Mouse (Mus musculus): Measurements from ENCODE around the gene Lrrc75b. TPM values are rescaled to one million over a fixed set of nuclear protein-coding genes. Genes with fewer than 3 reads are reported as not detected.

Gene Lrrc75b
- 2.8 and 6.6 TPM in 2 replicates for polyA plus RNA-seq (2016; fragmentation: Nextera tagmentation; extraction: Ambion mirVana)

- peak within 1 kb of the TSS; percentile 72 for H3K4me3 ChIP-seq
- no peaks in the 10 kb centered on the region for H3K9me3 ChIP-seq
- WGBS: 1% methylated on average over 75 of the region's 75 CpGs
- peak within 1 kb of the TSS; percentile 88 for H3K27ac ChIP-seq
- DNase-seq (ENCODE audit: low spot score): peak; percentile 66
- H3K27me3 ChIP-seq (ENCODE audit: insufficient read depth, poor library complexity, severe bottlenecking): peaks cover 68% of the 10 kb centered on the region
- peaks cover 51% of the 10 kb centered on the region for H3K4me1 ChIP-seq (replicated peaks)
- H3K36me3 ChIP-seq: no peaks in the 10 kb centered on the region
These were observed at the start of gene Lrrc75b for GRCm38 (mm10) chr10:75559676-75560548. TSS of gene Lrrc75b (minus strand) at chr10:75560330.

- H3K4me3 ChIP-seq: no peak overlapping the region
- H3K9me3 ChIP-seq: no peaks in the 10 kb centered on the region
- DNase-seq (ENCODE audit: low spot score): no peak
- WGBS: 90% methylated on average over 11 of the region's 11 CpGs
- H3K4me1 ChIP-seq (replicated peaks): no peaks in the 10 kb centered on the region
- no peaks in the 10 kb centered on the region for H3K27me3 ChIP-seq (ENCODE audit: insufficient read depth, poor library complexity, severe bottlenecking)
- H3K36me3 ChIP-seq: no peaks in the 10 kb centered on the region
- no peak overlapping the region for H3K27ac ChIP-seq
These were observed 48.8 kb upstream of the Lrrc75b start for GRCm38 (mm10) chr10:75608975-75609374.

GRCm38 (mm10) chr10:75607253-75607652 lies 47.1 kb upstream of the Lrrc75b start:
- no peaks in the 10 kb centered on the region for H3K27me3 ChIP-seq (ENCODE audit: insufficient read depth, poor library complexity, severe bottlenecking)
- H3K36me3 ChIP-seq: no peaks in the 10 kb centered on the region
- no peak overlapping the region for H3K4me3 ChIP-seq
- H3K4me1 ChIP-seq (replicated peaks): no peaks in the 10 kb centered on the region
- no peaks in the 10 kb centered on the region for H3K9me3 ChIP-seq
- no peak for DNase-seq (ENCODE audit: low spot score)
- WGBS: 85% methylated on average over 4 of the region's 4 CpGs
- no peak overlapping the region for H3K27ac ChIP-seq

DNA sequence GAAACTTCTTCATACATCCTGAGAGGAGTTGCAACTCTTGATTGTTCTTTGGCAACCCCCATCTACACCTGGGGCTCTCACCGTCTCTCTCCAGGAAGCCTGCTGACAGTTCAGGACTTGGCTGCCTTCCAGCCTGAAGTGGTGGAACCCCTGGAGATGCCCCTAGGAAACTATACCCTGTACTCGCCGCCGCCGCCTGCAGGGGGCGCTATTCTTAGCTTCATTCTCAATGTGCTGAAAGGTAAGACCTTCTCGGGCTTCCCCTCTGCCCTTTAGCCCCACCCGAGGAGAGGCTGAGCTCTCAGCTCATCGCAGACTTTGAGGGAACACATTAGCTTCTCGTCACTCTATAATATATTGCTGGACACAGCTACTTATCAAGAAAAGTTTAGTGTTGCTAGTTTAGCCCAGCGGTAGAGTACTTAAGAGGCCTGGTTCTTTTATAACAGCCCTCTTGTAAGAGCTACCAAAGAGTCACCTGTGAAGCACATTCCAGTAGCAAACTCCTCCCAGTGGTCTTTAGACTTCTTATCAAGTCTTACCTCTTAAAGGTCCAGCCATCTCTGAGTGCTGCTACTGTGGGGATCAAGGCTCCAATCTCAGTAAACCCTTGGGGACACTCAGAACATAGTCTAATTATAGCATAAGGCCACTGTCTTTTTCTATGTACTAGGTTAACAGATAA lies 45.2 kb upstream of the Lrrc75b start:
- Histone ChIP-seq H3K4me1 (replicated peaks) (no peaks in the 10 kb centered on the region), H3K9me3 (no peaks in the 10 kb centered on the region), H3K27me3 (ENCODE audit: insufficient read depth, poor library complexity, severe bottlenecking) (no peaks in the 10 kb centered on the region), H3K36me3 (no peaks in the 10 kb centered on the region), H3K27ac (no peak overlapping the region; the same call in 1 of the 2 replicates), H3K4me3 (no peak overlapping the region)
- DNase-seq (ENCODE audit: low spot score): no peak
- WGBS: 46% methylated on average over 11 of the region's 11 CpGs

DNA sequence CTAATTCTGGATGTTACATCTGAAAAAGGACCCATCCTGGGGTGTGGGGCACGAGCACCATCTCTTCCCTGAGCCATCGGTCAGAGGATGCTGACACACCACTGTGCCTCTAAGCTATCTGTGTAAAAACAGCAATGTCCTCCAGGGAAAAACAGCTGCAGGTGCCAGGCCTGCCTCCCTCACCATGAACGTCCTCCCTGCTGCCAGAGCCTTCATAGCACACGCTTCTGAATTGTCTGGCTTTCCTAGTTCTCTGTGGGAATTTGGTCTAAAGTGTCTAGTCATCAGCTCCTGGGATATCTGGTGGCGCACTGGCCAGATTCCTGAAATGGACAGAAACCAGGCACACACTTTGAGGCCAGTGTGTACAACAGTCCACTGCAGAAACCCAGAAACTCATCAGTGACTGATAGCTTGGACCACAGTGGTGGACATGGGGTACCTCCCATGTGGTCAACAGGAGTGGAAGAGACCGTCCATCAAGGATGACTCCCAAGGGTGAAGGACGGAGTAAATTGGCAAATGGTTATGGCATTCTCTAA lies 40.1 kb upstream of the Lrrc75b start:
- Histone ChIP-seq H3K36me3 (no peaks in the 10 kb centered on the region), H3K27me3 (ENCODE audit: insufficient read depth, poor library complexity, severe bottlenecking) (no peaks in the 10 kb centered on the region), H3K4me3 (no peak overlapping the region), H3K4me1 (replicated peaks) (no peaks in the 10 kb centered on the region), H3K27ac (no peak overlapping the region), H3K9me3 (peaks cover 16% of the 10 kb centered on the region; the same call in 1 of the 2 replicates)
- WGBS: 85% methylated on average over 7 of the region's 7 CpGs
- DNase-seq (ENCODE audit: low spot score): no peak

GRCm38 (mm10) chr10:75595981-75596380 lies 35.9 kb upstream of the Lrrc75b start:
- Histone ChIP-seq H3K9me3 (peaks cover 16% of the 10 kb centered on the region; the same call in 1 of the 2 replicates), H3K27me3 (ENCODE audit: insufficient read depth, poor library complexity, severe bottlenecking) (no peaks in the 10 kb centered on the region), H3K4me3 (no peak overlapping the region), H3K36me3 (no peaks in the 10 kb centered on the region), H3K4me1 (replicated peaks) (no peaks in the 10 kb centered on the region; the same call in 1 of the 2 replicates), H3K27ac (no peak overlapping the region)
- DNase-seq (ENCODE audit: low spot score): no peak
- WGBS: 92% methylated on average over 8 of the region's 8 CpGs

DNA sequence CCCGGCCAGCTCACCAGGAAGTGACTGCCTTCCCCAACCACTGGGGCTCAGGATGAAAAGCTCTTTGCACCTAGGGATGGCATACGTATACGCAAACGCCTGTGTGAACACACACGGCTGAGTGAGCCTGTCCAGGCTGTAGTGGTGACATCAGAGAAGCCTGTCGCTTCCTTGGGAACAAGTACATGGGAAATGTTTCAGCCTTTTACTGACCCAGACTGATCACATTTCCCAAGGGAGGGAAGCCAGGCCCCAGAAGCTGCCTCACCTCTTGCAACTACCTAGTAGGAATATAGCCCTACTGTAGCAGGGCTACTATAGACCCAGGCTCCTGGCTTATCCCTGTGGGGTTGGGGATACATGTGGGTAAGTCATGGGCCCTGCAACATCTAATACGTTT lies 32.5 kb upstream of the Lrrc75b start:
- Histone ChIP-seq H3K9me3 (peaks cover 9% of the 10 kb centered on the region; the same call in 1 of the 2 replicates), H3K27me3 (ENCODE audit: insufficient read depth, poor library complexity, severe bottlenecking) (no peaks in the 10 kb centered on the region), H3K36me3 (no peaks in the 10 kb centered on the region), H3K27ac (no peak overlapping the region), H3K4me1 (replicated peaks) (peaks cover 16% of the 10 kb centered on the region), H3K4me3 (no peak overlapping the region)
- no peak for DNase-seq (ENCODE audit: low spot score)
- 81% methylated on average over 7 of the region's 7 CpGs for WGBS

DNA sequence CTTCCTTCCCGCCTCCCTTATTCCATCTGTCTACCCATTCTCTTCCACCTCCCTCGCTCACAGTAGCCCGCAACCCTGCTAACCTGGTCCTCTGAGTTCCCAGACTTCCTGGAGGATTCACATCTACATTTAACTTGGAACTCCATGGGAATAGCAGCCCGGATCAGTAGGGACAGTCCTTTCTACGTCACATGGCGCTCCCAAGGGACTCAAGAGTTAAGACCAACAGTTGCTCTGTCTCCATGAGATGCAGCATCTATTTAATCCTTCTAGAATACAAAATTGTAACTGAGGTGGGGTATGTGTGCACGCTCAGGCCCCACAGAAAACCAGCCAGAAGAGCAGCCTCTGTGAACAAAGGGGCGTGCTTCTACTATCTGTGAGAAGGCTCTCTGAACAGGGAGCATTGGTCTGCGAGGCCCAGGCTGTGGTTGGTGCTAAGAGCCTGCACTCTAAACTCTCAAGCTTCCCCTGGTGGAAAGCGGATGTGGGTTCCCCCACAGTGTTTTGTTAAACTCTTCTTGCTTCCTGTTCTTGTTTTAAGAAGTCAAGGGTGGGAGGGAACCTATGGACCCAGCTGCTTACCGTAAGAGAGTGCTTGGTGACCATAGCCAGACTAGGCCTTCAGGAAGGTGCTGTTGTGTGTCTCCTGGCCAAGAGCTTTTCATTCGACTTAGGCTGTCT lies 31.2 kb upstream of the Lrrc75b start:
- Histone ChIP-seq H3K36me3 (no peaks in the 10 kb centered on the region), H3K4me1 (replicated peaks) (peaks cover 19% of the 10 kb centered on the region), H3K9me3 (no peaks in the 10 kb centered on the region), H3K27me3 (ENCODE audit: insufficient read depth, poor library complexity, severe bottlenecking) (no peaks in the 10 kb centered on the region), H3K4me3 (no peak overlapping the region), H3K27ac (no peak overlapping the region; the same call in 1 of the 2 replicates)
- 74% methylated on average over 12 of the region's 12 CpGs for WGBS
- no peak for DNase-seq (ENCODE audit: low spot score)

DNA sequence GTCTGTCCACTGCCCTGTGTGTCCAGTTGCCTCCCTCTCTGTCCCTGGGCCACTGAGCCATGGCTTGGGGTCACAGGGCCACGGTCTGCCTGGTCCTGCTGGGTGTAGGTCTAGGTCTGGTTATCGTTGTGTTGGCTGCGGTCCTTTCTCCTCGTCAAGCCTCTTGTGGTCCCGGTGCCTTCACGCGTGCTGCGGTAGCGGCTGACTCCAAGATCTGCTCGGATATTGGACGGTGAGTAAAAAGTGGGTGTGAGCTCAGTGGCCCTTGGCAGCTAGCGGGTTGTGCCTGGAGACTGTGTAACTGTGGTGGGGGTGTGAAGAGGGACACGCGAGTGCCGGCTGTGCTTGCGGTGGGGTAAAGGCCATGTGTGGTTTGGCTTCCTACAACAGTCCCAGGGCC lies 29.5 kb upstream of the Lrrc75b start:
- Histone ChIP-seq H3K9me3 (no peaks in the 10 kb centered on the region), H3K27ac (no peak overlapping the region), H3K36me3 (no peaks in the 10 kb centered on the region), H3K4me3 (no peak overlapping the region), H3K4me1 (replicated peaks) (peaks cover 25% of the 10 kb centered on the region), H3K27me3 (ENCODE audit: insufficient read depth, poor library complexity, severe bottlenecking) (peaks cover 13% of the 10 kb centered on the region)
- 87% methylated on average over 16 of the region's 16 CpGs for WGBS
- no peak for DNase-seq (ENCODE audit: low spot score)

DNA sequence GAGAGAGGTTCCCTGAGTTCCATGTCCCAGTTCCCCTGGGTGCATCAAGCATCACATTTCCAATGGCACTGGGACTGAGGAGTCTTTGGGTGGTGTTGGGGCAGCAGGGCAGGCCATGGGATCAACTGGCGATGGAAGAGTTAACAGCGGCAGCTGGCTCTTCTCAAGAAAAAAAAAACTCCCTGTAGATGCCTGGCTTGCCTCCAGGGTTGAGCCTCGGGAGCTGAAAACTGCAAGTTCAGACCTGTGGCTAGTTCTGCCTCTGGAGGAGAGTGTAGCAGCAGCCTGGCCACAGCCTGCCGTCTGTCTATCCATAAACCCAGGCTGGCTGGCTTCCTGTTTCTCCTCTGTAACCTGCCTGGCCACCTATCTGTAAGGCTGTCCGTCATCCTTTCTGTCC lies 29.0 kb upstream of the Lrrc75b start, which contains the start of gene Ggt5:
Gene Ggt5, plus strand, starts transcription at position 212 of the 400 bp plus-strand sequence.
- peak; percentile 17 for DNase-seq (ENCODE audit: low spot score)
- 44% methylated on average over 5 of the region's 5 CpGs for WGBS
- Histone ChIP-seq H3K9me3 (no peaks in the 10 kb centered on the region), H3K27me3 (ENCODE audit: insufficient read depth, poor library complexity, severe bottlenecking) (peaks cover 14% of the 10 kb centered on the region), H3K4me1 (replicated peaks) (peaks cover 25% of the 10 kb centered on the region), H3K27ac (no peak within 1 kb of the TSS), H3K4me3 (no peak within 1 kb of the TSS), H3K36me3 (no peaks in the 10 kb centered on the region)

GRCm38 (mm10) chr10:75588336-75588735 lies 28.2 kb upstream of the Lrrc75b start:
- Histone ChIP-seq H3K4me1 (replicated peaks) (peaks cover 25% of the 10 kb centered on the region), H3K27me3 (ENCODE audit: insufficient read depth, poor library complexity, severe bottlenecking) (peaks cover 14% of the 10 kb centered on the region), H3K27ac (no peak overlapping the region), H3K36me3 (no peaks in the 10 kb centered on the region), H3K9me3 (no peaks in the 10 kb centered on the region), H3K4me3 (no peak overlapping the region)
- WGBS: 64% methylated on average over 5 of the region's 5 CpGs
- no peak for DNase-seq (ENCODE audit: low spot score)

- Histone ChIP-seq H3K27ac (no peak overlapping the region), H3K27me3 (ENCODE audit: insufficient read depth, poor library complexity, severe bottlenecking) (peaks cover 14% of the 10 kb centered on the region), H3K4me3 (no peak overlapping the region), H3K4me1 (replicated peaks) (peaks cover 25% of the 10 kb centered on the region), H3K36me3 (no peaks in the 10 kb centered on the region), H3K9me3 (no peaks in the 10 kb centered on the region)
- WGBS: 90% methylated on average over 4 of the region's 4 CpGs
- DNase-seq (ENCODE audit: low spot score): no peak
These were observed 27.7 kb upstream of the Lrrc75b start for GRCm38 (mm10) chr10:75587781-75588180.
